Mouse (Mus musculus) ES-Bruce4 (cell line): ENCODE measurements around the gene Celf5.

Experiments used
- CTCF ChIP-seq: IDR thresholded peaks from one replicate; pipeline ENCODE4 v1.8.1; 2011; ENCODE audit warnings: low read depth, low read length
- POLR2A ChIP-seq: IDR thresholded peaks from one replicate; pipeline ENCODE4 v1.8.1; 2011; ENCODE audit warnings: low read length; ENCODE audit not compliant: insufficient read depth

GRCm38 (mm10) chr10:81432169-81432867 lies 50.2 kb downstream of the Celf5 start:
- TF ChIP-seq POLR2A = no peak
- TF ChIP-seq CTCF = no peak
